Mouse (Mus musculus) thymus, adult 2 months (tissue): ENCODE results near the gene Gm884.

Experiments used
- CTCF ChIP-seq: fragments of 200-500 bp; IDR thresholded peaks from 2 replicates; pipeline ENCODE4 v1.5.1; 2012; ENCODE audit warnings: mild to moderate bottlenecking, control low read depth, low read length, moderate library complexity, borderline replicate concordance; ENCODE audit not compliant: control insufficient read depth, poor library complexity, insufficient read depth; ENCODE audit errors: extremely low read depth
- POLR2A ChIP-seq: fragments of 200-500 bp; IDR thresholded peaks from 2 replicates; pipeline ENCODE4 v1.6.1; 2012; ENCODE audit warnings: mild to moderate bottlenecking, low read length, control low read depth, moderate library complexity; ENCODE audit not compliant: control insufficient read depth, poor library complexity, insufficient read depth; ENCODE audit errors: extremely low read depth

GRCm38 (mm10) chr11:103645731-103646130, 24.8 kb upstream of the Gm884 start:
- TF ChIP-seq CTCF (no peak), POLR2A (no peak)
